Mouse (Mus musculus) C3H10T1/2 (cell line): ENCODE results near the gene Socs2. TPM values are rescaled to one million over a fixed set of nuclear protein-coding genes. Genes with fewer than 3 reads are reported as not detected.

Experiments used
- polyA plus RNA-seq, 2 experiments: library from polyadenylated mRNA; unstranded; fragments of >200 nt; fragmentation: generic; extraction: Trizol; gene quantifications; one replicate each; pipeline ENCODE4 v1.2.1; 2012; ENCODE audit warnings: missing spikeins in 2 of 2

The Socs2 gene
- 1 to 10 TPM; 1.4 to 2.9 TPM for polyA plus RNA-seq

DNA sequence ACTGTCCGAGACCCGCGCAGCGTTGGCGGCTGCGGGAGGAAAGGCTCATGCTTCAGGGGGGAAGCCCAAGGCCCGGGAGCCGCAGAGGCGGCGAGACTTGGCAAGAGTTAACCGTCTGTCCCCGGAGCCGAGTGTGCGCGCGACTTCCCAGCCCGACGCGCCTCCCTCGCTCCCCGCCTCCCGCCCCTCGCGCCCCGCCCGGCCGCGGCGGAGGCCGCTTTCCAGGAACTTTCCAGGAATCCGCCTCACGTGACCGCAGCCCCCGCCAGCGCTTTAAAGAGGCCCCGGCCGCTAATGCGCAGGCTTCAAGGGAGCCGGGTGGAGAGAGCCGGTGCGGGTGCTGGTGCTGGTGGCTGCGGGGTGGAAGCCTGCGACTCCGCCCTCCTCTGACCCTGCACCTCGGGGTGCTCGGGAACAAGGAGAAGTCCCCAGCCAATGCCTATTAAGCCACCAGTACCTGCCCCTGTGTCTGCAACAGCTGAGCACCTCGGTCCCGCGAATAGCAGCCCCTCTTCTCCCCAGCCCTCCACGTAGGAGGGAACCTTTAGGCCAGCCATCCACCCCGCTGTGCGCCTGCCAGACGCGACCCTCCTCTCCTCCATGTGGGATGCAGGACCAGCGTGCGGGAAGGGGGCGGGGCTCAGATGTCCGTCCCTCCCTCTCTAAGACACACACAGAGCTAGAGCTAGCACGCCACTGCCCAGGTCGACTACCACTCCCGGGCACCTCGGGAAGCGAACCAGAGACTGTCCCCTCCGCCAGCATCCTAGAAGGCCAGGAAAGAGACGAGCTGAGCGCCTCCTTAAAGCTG is at the start of gene Socs2:
Socs2 (minus strand) TSS at position 496 of the 811 bp plus-strand sequence.

Other genes starting within 250 kb of the Socs2 start
- 10 to 100 TPM in 1 of 2 experiments, 1 to 10 TPM in 1; 3.5 to 10.2 TPM for gene Cradd, start 93.0 kb downstream of the Socs2 start, polyA plus RNA-seq
- gene Mrpl42, start 84.8 kb upstream of the Socs2 start, polyA plus RNA-seq, result 100 to 1,000 TPM in 1 of 2 experiments, 10 to 100 TPM in 1; 77.3 to 167 TPM
- gene Ube2n, start 98.0 kb upstream of the Socs2 start, polyA plus RNA-seq, result 100 to 1,000 TPM; 116 to 119 TPM
- 10 to 100 TPM; 12.2 to 30.3 TPM for gene Nudt4, start 147.0 kb upstream of the Socs2 start, polyA plus RNA-seq